Mouse (Mus musculus) brown adipose tissue, adult 24 weeks (tissue): Measurements from ENCODE around the gene Allc. TPM values are rescaled to one million over a fixed set of nuclear protein-coding genes. Genes with fewer than 3 reads are reported as not detected.

Experiments used
- H3K27ac ChIP-seq: fragments of 200-500 bp; replicated peaks from 2 replicates; pipeline ENCODE4 v1.5.1; 2012; ENCODE audit warnings: low read depth, mild to moderate bottlenecking, low read length
- H3K4me1 ChIP-seq: fragments of 200-500 bp; 2 replicates; pipeline ENCODE4 v1.6.1; 2012; ENCODE audit warnings: low read length, mixed read lengths; ENCODE audit not compliant: control insufficient read depth, insufficient read depth, insufficient read length
- H3K4me3 ChIP-seq: fragments of 200-500 bp; 2 replicates; pipeline ENCODE4 v1.5.1; 2012; ENCODE audit warnings: low read depth, mild to moderate bottlenecking, low read length, moderate library complexity; ENCODE audit not compliant: insufficient read depth
- polyA plus RNA-seq: library from polyadenylated mRNA; stranded (reverse); fragments of >200 nt; gene quantifications from 2 replicates; pipeline ENCODE4 v1.2.4, GENCODE M21; 2012; ENCODE audit not compliant: missing spikeins, insufficient read depth, insufficient read length

The Allc gene
- polyA plus RNA-seq, 1 experiment: not detected

GRCm38 (mm10) chr12:28509699-28510280 lies 72.5 kb downstream of the Allc start:
- peak overlapping the region; percentile 87 for H3K27ac ChIP-seq
- H3K4me3 ChIP-seq: no peak overlapping the region
- H3K4me1 ChIP-seq: peaks cover 4% of the 10 kb centered on the region; the same call in 1 of the 2 replicates

Other genes with a start within 250 kb of the Allc start
- gene Dcdc2c, start 30.1 kb downstream of the Allc start, polyA plus RNA-seq: not detected in 2 replicates
- 0.71 TPM in 1 of 2 replicates, not detected in the other for gene Colec11, start 40.9 kb upstream of the Allc start, polyA plus RNA-seq
- 299 and 535 TPM in 2 replicates for gene Rps7, start 53.4 kb upstream of the Allc start, polyA plus RNA-seq
- 5.5 and 6.8 TPM in 2 replicates for gene Rnaseh1, start 67.1 kb upstream of the Allc start, polyA plus RNA-seq
- gene Adi1, start 92.7 kb upstream of the Allc start, polyA plus RNA-seq: 33.4 and 58.5 TPM in 2 replicates
- gene Trappc12, start 167.9 kb upstream of the Allc start, polyA plus RNA-seq: 13.4 and 17.6 TPM in 2 replicates
- gene Eipr1, start 169.3 kb upstream of the Allc start, polyA plus RNA-seq: 16.2 and 23.1 TPM in 2 replicates